Mouse (Mus musculus) regulatory T cell (primary cell): Measurements from ENCODE around the gene Sdsl.

ENCODE experiments used
- in situ Hi-C: fragments of 300-600 bp; cut with MboI, MseI; formaldehyde crosslinking; loops from one replicate; pipeline ENCODE4 v1.15.1; 2025; ENCODE audit warnings: high pct_unique_total_duplicates

Sdsl gene

GRCm38 (mm10) chr5:120431001-120431583 is 41.5 kb downstream of the Sdsl start:
- in situ Hi-C loops: loop anchor here (10.0 kb wide), 1 partner anchor 256 kb away; no protein-coding TSS in a partner anchor

- in situ Hi-C loops: loop anchor here (10.0 kb wide), 1 partner anchor 255 kb away; no protein-coding TSS in a partner anchor
These were observed 42.9 kb downstream of the Sdsl start for GRCm38 (mm10) chr5:120429692-120430091.

- in situ Hi-C loops: no loop called here
These were observed 43.6 kb downstream of the Sdsl start for GRCm38 (mm10) chr5:120428990-120429389.

- in situ Hi-C loops: no loop called here
These were observed 44.3 kb downstream of the Sdsl start for GRCm38 (mm10) chr5:120428189-120428838.

- in situ Hi-C loops: no loop called here
These were observed 45.1 kb downstream of the Sdsl start for GRCm38 (mm10) chr5:120427451-120427938.

- in situ Hi-C loops: no loop called here
These were observed 46.0 kb downstream of the Sdsl start for GRCm38 (mm10) chr5:120426572-120426971.

- in situ Hi-C loops: no loop called here
These were observed 46.9 kb downstream of the Sdsl start for GRCm38 (mm10) chr5:120425711-120426110.

- in situ Hi-C loops: no loop called here
These were observed 48.0 kb downstream of the Sdsl start for GRCm38 (mm10) chr5:120424657-120425056.

GRCm38 (mm10) chr5:120424039-120424438 is 48.6 kb downstream of the Sdsl start:
- in situ Hi-C loops: no loop called here

- in situ Hi-C loops: no loop called here
These were observed 52.5 kb downstream of the Sdsl start for GRCm38 (mm10) chr5:120420106-120420505.

GRCm38 (mm10) chr5:120413436-120413835 is 59.2 kb downstream of the Sdsl start:
- in situ Hi-C loops: no loop called here

GRCm38 (mm10) chr5:120409385-120410378 is 62.9 kb downstream of the Sdsl start:
- in situ Hi-C loops: no loop called here

GRCm38 (mm10) chr5:120408933-120409332 is 63.7 kb downstream of the Sdsl start:
- in situ Hi-C loops: no loop called here
